Mouse (Mus musculus) G1E (cell line): ENCODE results near the gene Gngt2. TPM values are rescaled to one million over a fixed set of nuclear protein-coding genes. Genes with fewer than 3 reads are reported as not detected.

Experiments
- ATAC-seq: 2 replicates; pipeline ENCODE4 v1.8.0; 2016; ENCODE audit warnings: mild to moderate bottlenecking; ENCODE audit not compliant: insufficient number of reproducible peaks, poor library complexity, low FRiP score, severe bottlenecking; ENCODE audit errors: extremely low read depth
- DNase-seq: peaks from one replicate; pipeline ENCODE4 v3.0.0; 2012; ENCODE audit warnings: low spot score
- H3K27me3 ChIP-seq: 2 replicates; pipeline ENCODE4 v1.6.1; 2012; ENCODE audit warnings: mild to moderate bottlenecking, low read length, inconsistent platforms; ENCODE audit not compliant: insufficient read depth
- H3K36me3 ChIP-seq: replicated peaks from 2 replicates; pipeline ENCODE3; 2012; ENCODE audit warnings: mild to moderate bottlenecking, inconsistent platforms
- H3K4me1 ChIP-seq: 2 replicates; pipeline ENCODE4 v1.6.1; 2012; ENCODE audit warnings: low read depth, low read length, inconsistent platforms, mixed read lengths; ENCODE audit not compliant: insufficient read depth
- H3K4me3 ChIP-seq: 2 replicates; pipeline ENCODE4 v1.5.1; 2012; ENCODE audit warnings: low read depth, mild to moderate bottlenecking, inconsistent platforms, low read length, moderate library complexity, mixed read lengths
- H3K9me3 ChIP-seq: replicated peaks from 2 replicates; pipeline ENCODE4 v1.6.1; 2012; ENCODE audit warnings: inconsistent platforms
- CTCF ChIP-seq: IDR thresholded peaks from 2 replicates; pipeline ENCODE4 v1.5.1; 2012; ENCODE audit warnings: low read depth, low read length, inconsistent platforms, mixed read lengths
- GATA1 ChIP-seq: IDR thresholded peaks from 2 replicates; pipeline ENCODE4 v1.6.1; 2012; ENCODE audit warnings: borderline replicate concordance, low read length, inconsistent platforms, mixed read lengths
- GATA2 ChIP-seq: IDR thresholded peaks from 2 replicates; pipeline ENCODE4 v1.6.1; 2012; ENCODE audit warnings: low read depth, low read length, inconsistent platforms, borderline replicate concordance
- POLR2AphosphoS5 ChIP-seq: IDR thresholded peaks from 2 replicates; pipeline ENCODE4 v1.6.1; 2012; ENCODE audit warnings: low read depth, low read length, inconsistent platforms; ENCODE audit not compliant: insufficient replicate concordance
- TAL1 ChIP-seq: conservative IDR thresholded peaks from 2 replicates; pipeline ENCODE4 v1.6.1; 2012; ENCODE audit warnings: low read depth, low read length, inconsistent platforms, mixed read lengths
- polyA plus RNA-seq: library from polyadenylated mRNA; stranded (reverse); fragments of >175 nt; gene quantifications from 2 replicates; pipeline ENCODE4 v1.2.3, GENCODE M21; 2012
- total RNA-seq, 2 experiments: library from RNA; stranded (forward) in 1 of 2; stranded (reverse) in 1 of 2; fragments of 200-1000 nt in 1 of 2; fragments of >200 nt in 1 of 2; fragmentation: Nextera tagmentation in 1 of 2; gene quantifications; 2 replicates each; pipeline ENCODE4 v1.2.3; 2014 to 2017

Gngt2 gene
- total RNA-seq (2014; fragmentation: Nextera tagmentation): 40.9 and 50.3 TPM in 2 replicates
- total RNA-seq (2017): 31.0 and 33.6 TPM in 2 replicates
- polyA plus RNA-seq: 11.8 and 15.0 TPM in 2 replicates

DNA sequence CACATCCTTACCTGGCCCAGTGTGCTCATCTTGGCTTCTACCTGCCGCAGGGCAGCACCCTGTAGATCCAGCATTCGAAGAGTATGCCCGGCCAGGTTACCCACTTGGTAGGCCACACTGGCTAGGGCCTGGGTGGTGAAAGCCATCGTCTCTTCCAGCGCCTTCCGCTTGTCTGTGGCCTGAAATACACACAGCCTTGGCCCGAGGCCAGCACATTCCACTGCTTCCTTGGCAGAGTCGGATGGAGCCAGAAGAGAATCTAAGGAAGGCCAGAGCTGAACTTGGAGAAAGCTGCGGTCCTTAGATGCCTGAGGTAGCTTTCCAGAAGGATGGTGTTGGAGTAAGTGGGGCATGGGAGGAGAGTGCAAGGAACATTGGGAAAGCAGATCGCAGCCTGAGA is at the start of gene Gngt2:
TSS of gene Gngt2 (plus strand) at position 158 of the 400 bp plus-strand sequence.
- Histone ChIP-seq H3K27me3 (no peaks in the 10 kb centered on the region), H3K36me3 (peaks cover 51% of the 10 kb centered on the region), H3K4me1 (peaks cover 98% of the 10 kb centered on the region), H3K9me3 (no peaks in the 10 kb centered on the region), H3K4me3 (peak within 1 kb of the TSS; percentile 56; the same call in 1 of the 2 replicates)
- DNase-seq: no peak
- no peak for TF ChIP-seq TAL1
- no peak for TF ChIP-seq POLR2AphosphoS5
- no peak for ATAC-seq

DNA sequence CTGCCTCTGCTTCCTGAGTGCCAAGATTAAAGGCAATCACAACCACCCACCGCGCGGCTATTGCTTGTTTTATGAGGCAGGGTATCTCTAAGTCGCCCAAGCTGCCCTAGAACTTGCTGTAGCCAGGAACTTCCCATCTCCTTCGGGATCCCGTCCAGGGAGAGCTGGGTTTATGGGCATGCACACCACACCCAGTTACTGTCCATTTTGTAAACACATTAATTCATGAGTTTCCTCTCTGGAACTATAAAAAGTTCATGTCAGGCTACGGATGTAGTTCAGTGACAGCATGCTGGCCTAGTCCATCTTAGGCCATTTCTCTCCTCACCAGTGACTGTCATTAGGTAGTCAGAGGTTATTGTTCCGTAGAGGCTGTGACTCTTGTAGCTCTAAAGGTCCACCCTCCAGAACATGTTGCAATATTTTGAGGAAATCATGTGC is 47.5 kb upstream of the Gngt2 start:
- no peaks in the 10 kb centered on the region for H3K27me3 ChIP-seq
- ATAC-seq: no peak
- H3K36me3 ChIP-seq: peaks cover 71% of the 10 kb centered on the region
- TF ChIP-seq CTCF (no peak), GATA2 (no peak), GATA1 (no peak), POLR2AphosphoS5 (no peak), TAL1 (no peak)
- H3K4me1 ChIP-seq: peaks cover 25% of the 10 kb centered on the region
- no peak for DNase-seq
- H3K9me3 ChIP-seq: peaks cover 7% of the 10 kb centered on the region
- no peak overlapping the region for H3K4me3 ChIP-seq

DNA sequence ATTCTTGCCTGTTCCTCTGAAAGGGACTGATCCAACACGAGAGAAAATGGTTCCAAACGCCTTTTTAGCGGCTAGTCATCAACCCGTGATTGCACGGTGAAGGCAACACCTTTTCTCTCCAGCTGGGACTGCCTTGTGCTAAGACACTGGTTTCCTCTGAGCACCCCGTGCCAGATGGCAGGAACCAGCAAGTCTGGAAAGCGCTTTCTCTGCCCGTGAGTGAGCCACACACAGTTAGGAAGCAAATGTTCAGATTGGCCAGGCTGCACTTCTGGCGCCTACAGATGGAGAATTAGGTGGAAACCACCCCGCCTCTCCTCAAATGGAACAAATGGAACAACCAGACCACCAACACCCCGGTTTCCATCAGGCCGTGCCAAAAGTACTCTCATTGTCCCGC is 45.2 kb upstream of the Gngt2 start:
- Histone ChIP-seq H3K27me3 (no peaks in the 10 kb centered on the region; the same call in 1 of the 2 replicates), H3K36me3 (peaks cover 53% of the 10 kb centered on the region), H3K4me1 (peaks cover 36% of the 10 kb centered on the region), H3K4me3 (no peak overlapping the region), H3K9me3 (no peaks in the 10 kb centered on the region)
- DNase-seq: no peak
- TF ChIP-seq GATA1: no peak
- TF ChIP-seq GATA2: no peak
- TF ChIP-seq TAL1: no peak
- no peak for TF ChIP-seq CTCF
- no peak for TF ChIP-seq POLR2AphosphoS5
- ATAC-seq: no peak

DNA sequence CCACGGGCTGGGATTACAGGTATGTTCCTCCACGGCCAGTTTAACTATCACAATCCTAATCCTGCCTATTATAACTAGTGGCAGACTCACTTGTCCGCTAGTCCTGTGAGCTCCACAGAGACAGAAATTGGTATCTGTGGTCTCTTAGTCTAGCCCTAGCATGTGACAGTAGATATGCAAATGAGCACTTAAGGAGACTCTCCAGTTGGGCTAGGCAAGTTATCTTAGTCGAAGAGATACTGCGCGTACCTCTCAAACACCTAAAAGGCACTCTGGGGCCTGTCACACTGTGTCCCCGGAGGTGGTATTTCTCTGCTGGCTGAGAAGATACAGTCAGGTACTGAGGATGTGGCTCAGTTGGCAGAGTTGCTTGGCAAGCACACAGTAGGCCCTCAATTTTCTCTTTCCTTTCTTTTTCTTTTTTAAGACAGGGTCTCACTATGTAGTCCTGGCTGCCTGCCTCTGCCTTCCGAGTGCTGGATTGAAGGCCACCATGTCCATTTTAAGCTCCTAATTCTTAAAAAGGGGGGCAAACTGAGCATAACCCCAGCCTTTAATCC is 44.0 kb upstream of the Gngt2 start:
- Histone ChIP-seq H3K9me3 (no peaks in the 10 kb centered on the region), H3K36me3 (peaks cover 50% of the 10 kb centered on the region), H3K27me3 (no peaks in the 10 kb centered on the region; the same call in 1 of the 2 replicates), H3K4me3 (no peak overlapping the region), H3K4me1 (peaks cover 38% of the 10 kb centered on the region)
- TF ChIP-seq GATA1 (no peak), POLR2AphosphoS5 (no peak), GATA2 (no peak), TAL1 (no peak), CTCF (no peak)
- DNase-seq: no peak
- no peak for ATAC-seq

DNA sequence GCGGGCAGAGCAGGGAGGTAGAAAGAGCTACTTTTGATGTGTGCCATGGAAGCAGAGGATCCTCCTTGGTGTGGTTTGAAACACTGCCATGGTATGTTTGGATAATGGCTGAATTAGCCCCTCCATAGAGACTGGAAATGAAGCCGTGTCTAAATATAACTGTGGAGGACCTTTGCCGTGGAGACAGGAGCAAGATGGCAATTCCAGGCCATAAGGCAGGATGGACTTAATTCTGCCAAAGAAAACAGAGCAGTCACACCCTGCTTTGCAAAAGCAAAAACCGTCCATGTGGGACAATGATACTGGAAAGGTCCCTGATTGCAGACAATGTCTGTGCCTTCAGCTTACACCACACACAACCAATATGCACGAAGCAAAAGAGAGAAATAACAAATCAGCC is 42.8 kb upstream of the Gngt2 start:
- ATAC-seq (no peak), DNase-seq (no peak)
- no peaks in the 10 kb centered on the region; the same call in 1 of the 2 replicates for H3K27me3 ChIP-seq
- peaks cover 38% of the 10 kb centered on the region for H3K36me3 ChIP-seq
- no peaks in the 10 kb centered on the region for H3K9me3 ChIP-seq
- no peak overlapping the region for H3K4me3 ChIP-seq
- TF ChIP-seq GATA1: no peak
- no peak for TF ChIP-seq GATA2
- TF ChIP-seq POLR2AphosphoS5: no peak
- TF ChIP-seq CTCF: no peak
- TF ChIP-seq TAL1: no peak
- H3K4me1 ChIP-seq: peaks cover 35% of the 10 kb centered on the region

DNA sequence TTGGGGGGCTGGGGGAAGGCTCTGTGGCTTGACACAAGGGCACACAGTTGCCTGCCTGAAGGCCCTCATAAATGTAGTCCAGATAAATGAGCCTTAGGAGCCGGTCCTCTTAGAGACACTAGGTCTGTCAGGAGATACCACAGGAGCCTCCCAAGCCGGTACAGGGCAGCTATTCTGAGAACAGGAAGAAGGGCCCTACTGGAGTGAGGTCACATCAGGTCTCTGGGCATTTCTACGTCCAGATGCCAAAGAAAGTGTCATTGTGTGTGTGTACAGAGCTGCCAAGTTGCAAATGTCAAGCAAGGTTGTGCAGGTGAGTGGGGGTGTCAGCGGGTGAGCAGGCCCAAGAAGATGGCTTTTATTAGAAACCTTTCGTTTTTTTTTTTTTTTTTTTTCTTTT is 41.4 kb upstream of the Gngt2 start:
- Histone ChIP-seq H3K9me3 (no peaks in the 10 kb centered on the region), H3K4me1 (peaks cover 43% of the 10 kb centered on the region), H3K27me3 (no peaks in the 10 kb centered on the region; the same call in 1 of the 2 replicates), H3K4me3 (no peak overlapping the region), H3K36me3 (peaks cover 25% of the 10 kb centered on the region)
- ATAC-seq (no peak), DNase-seq (no peak)
- TF ChIP-seq TAL1: no peak
- no peak for TF ChIP-seq CTCF
- TF ChIP-seq POLR2AphosphoS5: no peak
- no peak for TF ChIP-seq GATA2
